Mouse (Mus musculus) liver, embryonic 14.5 days (tissue): ENCODE results near the gene Gm17542. TPM values are rescaled to one million over a fixed set of nuclear protein-coding genes. Genes with fewer than 3 reads are reported as not detected.

Experiments used
- ATAC-seq: fragments of 200-750 bp; cut with Nextera tagmentation; 2 replicates; pipeline ENCODE4 v1.8.0; 2017; ENCODE audit warnings: moderate number of reproducible peaks, mild to moderate bottlenecking, moderate library complexity; ENCODE audit not compliant: insufficient read depth
- DNase-seq, 3 experiments: peaks; one replicate each; pipeline ENCODE4 v3.0.0-alpha.2; 2012 to 2013; ENCODE audit warnings: low read depth in 3 of 3, low spot score in 3 of 3
- H3K27ac ChIP-seq: fragments of 300-500 bp; sonication (generic); 2 replicates; pipeline ENCODE4 v1.5.1; 2014; ENCODE audit warnings: moderate library complexity, mild to moderate bottlenecking, control low read depth, inconsistent platforms
- H3K27me3 ChIP-seq: fragments of 300-500 bp; sonication (generic); 2 replicates; pipeline ENCODE4 v1.6.1; 2014; ENCODE audit warnings: mild to moderate bottlenecking, low read length, moderate library complexity; ENCODE audit not compliant: control insufficient read depth, insufficient read depth
- H3K36me3 ChIP-seq: fragments of 300-500 bp; sonication (generic); replicated peaks from 2 replicates; pipeline ENCODE4 v1.6.1; 2014; ENCODE audit warnings: low read depth; ENCODE audit not compliant: control insufficient read depth, insufficient read depth
- H3K4me1 ChIP-seq, 2 experiments: fragments of 200-500 bp in 1 of 2; fragments of 300-500 bp in 1 of 2; sonication (generic) in 1 of 2; replicated peaks; 2 replicates each; pipeline ENCODE4 v1.6.1; 2012 to 2014; ENCODE audit warnings: antibody characterized with exemption in 1 of 2, inconsistent platforms in 1 of 2, low read length in 1 of 2; ENCODE audit not compliant: control insufficient read depth in 2 of 2, insufficient read depth in 2 of 2
- H3K4me2 ChIP-seq: fragments of 300-500 bp; sonication (generic); 2 replicates; pipeline ENCODE4 v1.6.1; 2014; ENCODE audit warnings: low read depth, mild to moderate bottlenecking, control low read depth, moderate library complexity
- H3K4me3 ChIP-seq, 2 experiments: fragments of 200-500 bp in 1 of 2; fragments of 300-500 bp in 1 of 2; sonication (generic) in 1 of 2; 2 replicates each; pipeline ENCODE4 v1.5.1; 2012 to 2014; ENCODE audit warnings: low read depth in 2 of 2, low read length in 2 of 2, mild to moderate bottlenecking in 2 of 2, control low read depth in 1 of 2, inconsistent platforms in 1 of 2, moderate library complexity in 1 of 2; ENCODE audit not compliant: insufficient read depth in 1 of 2
- H3K9ac ChIP-seq: fragments of 300-500 bp; sonication (generic); replicated peaks from 2 replicates; pipeline ENCODE4 v1.6.1; 2014; ENCODE audit warnings: mild to moderate bottlenecking, control low read depth, moderate library complexity
- H3K9me3 ChIP-seq: fragments of 300-500 bp; sonication (generic); 2 replicates; pipeline ENCODE4 v1.6.1; 2016; ENCODE audit warnings: low read length, mixed read lengths; ENCODE audit not compliant: control insufficient read depth
- CTCF ChIP-seq: IDR thresholded peaks from 2 replicates; pipeline ENCODE4 v1.5.1; 2016; ENCODE audit warnings: antibody characterized with exemption, low read depth, control low read depth
- EP300 ChIP-seq: IDR thresholded peaks from 2 replicates; pipeline ENCODE4 v1.6.1; 2016; ENCODE audit warnings: antibody characterized with exemption, low read depth
- WGBS: fragments of 180-500 bp; shearing (Covaris S2); extraction: QIAGEN DNeasy Blood & Tissue Kit; methylation state at CpG from one replicate; pipeline ENCODE4 v1.1.7; 2014; ENCODE audit not compliant: insufficient replicate concordance; 5-methylcytosine and 5-hydroxymethylcytosine counted together
- polyA plus RNA-seq, 2 experiments: library from polyadenylated mRNA; depleted of rRNA in 1 of 2; stranded (reverse) in 1 of 2; unstranded in 1 of 2; fragments of >200 nt; fragmentation: Nextera tagmentation in 1 of 2; extraction: Ambion mirVana in 1 of 2; gene quantifications; 2 replicates each; pipeline versions ENCODE4 v1.2.1 to v1.2.3; 2012 to 2014

Gm17542 gene
- polyA plus RNA-seq, 2 experiments: not detected

DNA sequence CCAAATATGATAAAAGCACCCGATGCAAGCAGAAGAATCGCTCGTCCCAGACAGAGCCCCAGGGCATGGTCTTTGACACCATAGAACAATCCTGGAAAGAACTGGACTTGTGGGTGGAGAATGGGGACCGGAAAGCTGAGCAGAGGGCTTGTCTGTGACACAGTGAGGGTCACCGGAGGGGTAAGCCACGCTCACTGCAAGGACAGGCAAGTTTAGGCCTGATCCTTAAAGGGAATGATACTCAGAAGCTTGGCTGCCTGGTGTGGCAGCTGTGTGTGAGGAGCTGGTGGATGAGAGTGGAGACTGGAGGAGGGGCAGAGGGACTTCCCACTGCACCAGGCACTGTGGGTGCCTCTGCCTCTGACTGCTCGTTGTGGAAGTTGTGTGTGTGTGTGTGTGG lies 27.0 kb downstream of the Gm17542 start:
- TF ChIP-seq EP300 (no peak), CTCF (no peak)
- no peaks in the 10 kb centered on the region for H3K4me1 ChIP-seq
- ATAC-seq: no peak
- no peaks in the 10 kb centered on the region for H3K27me3 ChIP-seq
- no peaks in the 10 kb centered on the region for H3K36me3 ChIP-seq
- no peak overlapping the region for H3K9ac ChIP-seq
- no peaks in the 10 kb centered on the region for H3K9me3 ChIP-seq
- H3K4me2 ChIP-seq: no peak overlapping the region
- 59% methylated on average over 7 of the region's 7 CpGs for WGBS
- no peak overlapping the region for H3K4me3 ChIP-seq
- H3K27ac ChIP-seq: no peak overlapping the region
- DNase-seq: no peak

DNA sequence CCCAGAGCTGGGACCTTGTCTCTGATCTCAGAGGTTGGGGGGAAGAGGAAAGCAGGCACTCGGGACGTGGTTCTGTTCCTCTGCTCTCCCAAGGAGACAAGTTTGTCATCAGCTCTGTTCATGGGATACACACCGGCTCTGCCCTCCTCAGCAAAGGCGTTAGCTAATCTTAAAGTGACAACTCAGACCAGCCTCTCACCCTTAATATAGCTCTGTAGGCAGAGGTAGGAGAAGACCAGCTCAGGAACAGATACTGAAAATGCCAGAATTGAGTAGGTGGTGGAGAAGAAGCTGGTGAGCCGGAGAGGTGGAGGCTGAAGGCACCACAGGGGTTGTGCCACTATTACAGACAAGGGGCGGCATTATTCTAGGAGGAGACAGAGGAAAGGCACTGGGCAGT lies 38.7 kb downstream of the Gm17542 start:
- Histone ChIP-seq H3K27ac (no peak overlapping the region), H3K4me3 (no peak overlapping the region), H3K27me3 (no peaks in the 10 kb centered on the region), H3K9me3 (no peaks in the 10 kb centered on the region), H3K9ac (no peak overlapping the region), H3K4me2 (no peak overlapping the region), H3K4me1 (no peaks in the 10 kb centered on the region), H3K36me3 (no peaks in the 10 kb centered on the region)
- ATAC-seq (no peak), DNase-seq (no peak)
- TF ChIP-seq CTCF (no peak), EP300 (no peak)
- WGBS: 65% methylated on average over 6 of the region's 6 CpGs

DNA sequence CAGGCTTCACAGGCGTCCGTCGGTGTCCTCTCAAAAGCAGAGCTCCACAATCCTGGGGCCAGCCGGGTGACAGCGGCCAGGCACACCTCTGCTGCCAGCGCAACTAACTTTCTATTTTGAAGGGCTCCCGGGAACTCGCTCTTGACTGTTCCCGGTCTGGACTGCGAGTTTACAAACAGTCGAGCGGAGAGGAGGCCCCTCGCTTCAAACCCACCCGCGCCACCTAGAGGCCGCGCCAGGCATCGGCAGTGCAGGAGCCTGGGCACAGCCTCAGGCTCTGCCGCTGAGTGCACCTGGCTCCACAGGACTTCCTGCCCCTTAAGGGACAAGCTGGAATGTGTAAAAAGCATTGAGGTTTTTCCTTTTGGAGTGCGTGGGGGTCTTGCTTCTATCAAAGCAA lies 42.5 kb downstream of the Gm17542 start, which contains the start of gene Edar:
Gene Edar, minus strand, starts transcription at position 122 of the 400 bp plus-strand sequence.
- Histone ChIP-seq H3K27me3 (no peaks in the 10 kb centered on the region), H3K4me2 (peak within 1 kb of the TSS; percentile 42), H3K9ac (no peak within 1 kb of the TSS), H3K4me3 (0 out of 4 replicates have a peak within 1 kb of the TSS, but pooled peaks of 1 of the 2 experiments have one; percentile 23), H3K9me3 (no peaks in the 10 kb centered on the region), H3K36me3 (no peaks in the 10 kb centered on the region), H3K4me1 (no peaks in the 10 kb centered on the region), H3K27ac (no peak within 1 kb of the TSS)
- DNase-seq (peak in 1 of 3 experiments; percentile 10), ATAC-seq (no peak)
- no peak for TF ChIP-seq EP300
- TF ChIP-seq CTCF: peak; percentile 91
- WGBS: 4% methylated on average over 20 of the region's 20 CpGs

DNA sequence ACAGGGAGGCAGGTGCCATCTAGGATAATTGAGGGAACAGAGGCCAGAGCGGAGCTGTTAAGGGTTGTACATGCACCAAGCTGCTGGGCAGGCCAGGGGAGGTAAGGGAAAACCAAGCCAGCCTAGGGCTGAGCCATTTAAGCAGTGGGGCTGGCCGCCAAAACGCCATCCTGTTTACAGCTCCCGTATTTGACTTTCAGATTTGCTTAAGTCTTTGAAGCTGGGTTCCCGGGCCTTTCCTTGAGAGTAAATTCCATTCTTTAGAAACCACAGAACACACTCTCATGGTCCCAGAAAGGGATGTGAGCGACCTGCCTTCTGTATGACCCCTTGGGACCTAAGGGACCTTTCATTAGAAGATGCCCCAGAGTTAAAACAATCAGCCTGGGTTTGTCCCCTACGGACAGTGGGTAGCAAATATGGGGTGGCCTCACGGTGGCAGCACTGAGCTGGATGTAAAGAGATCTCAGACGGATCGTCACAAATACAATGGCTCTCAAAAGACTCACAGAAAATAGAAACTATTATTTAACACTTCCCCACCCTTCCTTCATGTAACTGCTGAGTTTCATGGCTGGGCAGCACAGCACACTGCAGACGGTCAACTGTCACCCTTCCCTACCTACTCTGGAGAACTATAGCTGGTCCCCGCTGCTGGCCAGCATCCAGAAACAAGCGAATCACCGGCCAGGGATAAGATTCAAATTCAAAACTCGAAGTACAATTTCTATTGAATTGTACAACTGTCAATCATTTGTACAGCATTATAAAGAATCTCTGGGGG lies 44.5 kb downstream of the Gm17542 start:
- Histone ChIP-seq H3K4me1 (no peaks in the 10 kb centered on the region), H3K9me3 (no peaks in the 10 kb centered on the region), H3K27me3 (no peaks in the 10 kb centered on the region), H3K9ac (no peak overlapping the region), H3K36me3 (no peaks in the 10 kb centered on the region), H3K4me2 (no peak overlapping the region), H3K27ac (no peak overlapping the region), H3K4me3 (no peak overlapping the region)
- TF ChIP-seq EP300 (no peak), CTCF (peak; percentile 61)
- no peak for ATAC-seq
- WGBS: 30% methylated on average over 15 of the region's 15 CpGs
- DNase-seq: no peak

DNA sequence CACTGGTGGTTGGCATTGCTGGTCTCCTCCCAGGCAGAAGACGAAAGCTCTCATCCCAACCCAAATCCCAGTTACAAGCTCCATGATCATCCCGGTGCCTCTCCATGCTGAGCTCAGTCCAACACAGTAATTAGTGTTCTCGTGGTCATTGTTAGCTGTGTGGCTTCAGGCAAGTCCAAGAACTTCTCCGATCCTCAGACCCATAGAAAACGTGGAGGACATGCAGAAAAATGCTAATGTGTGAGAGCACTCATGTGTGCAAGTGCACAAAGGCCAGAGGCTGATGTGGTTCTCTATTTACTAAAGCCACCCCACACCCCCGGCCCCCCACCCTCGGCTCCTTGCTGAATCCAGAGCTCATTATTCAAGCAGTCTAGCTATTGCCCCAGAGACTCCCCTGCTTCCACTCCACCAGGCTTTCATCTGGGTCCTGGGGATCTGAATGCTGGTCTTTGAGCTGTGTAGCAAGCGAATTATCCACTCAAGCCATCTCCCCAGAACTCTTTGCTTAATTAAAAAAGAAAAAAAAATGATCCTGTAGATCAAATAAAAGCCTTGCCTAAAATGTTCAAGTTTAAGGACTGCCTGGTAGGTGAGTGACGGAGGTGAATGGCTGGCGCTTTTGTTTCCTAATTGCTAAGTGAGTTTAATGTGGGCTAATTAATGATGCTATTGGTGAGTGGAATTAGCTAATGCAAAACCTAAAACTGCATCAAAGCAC lies 45.3 kb downstream of the Gm17542 start:
- Histone ChIP-seq H3K9me3 (no peaks in the 10 kb centered on the region), H3K4me2 (no peak overlapping the region), H3K4me1 (no peaks in the 10 kb centered on the region), H3K4me3 (no peak overlapping the region), H3K36me3 (no peaks in the 10 kb centered on the region), H3K9ac (no peak overlapping the region), H3K27ac (no peak overlapping the region), H3K27me3 (no peaks in the 10 kb centered on the region)
- TF ChIP-seq EP300 (no peak), CTCF (no peak)
- ATAC-seq (no peak), DNase-seq (no peak)
- WGBS: 51% methylated on average over 10 of the region's 10 CpGs
